Mouse (Mus musculus): ENCODE measurements around the gene Csrp2.

Gene Csrp2

GRCm38 (mm10) chr10:110919531-110920343 lies at the start of gene Csrp2:
TSS of gene Csrp2 (plus strand) at chr10:110919789.
- peak; percentile 75 for DNase-seq (ENCODE audit: low spot score)

GRCm38 (mm10) chr10:110874853-110875252 lies 44.7 kb upstream of the Csrp2 start:
- DNase-seq (ENCODE audit: low spot score): no peak

GRCm38 (mm10) chr10:110876956-110877355 lies 42.6 kb upstream of the Csrp2 start:
- DNase-seq (ENCODE audit: low spot score): no peak

GRCm38 (mm10) chr10:110877851-110878250 lies 41.7 kb upstream of the Csrp2 start:
- no peak for DNase-seq (ENCODE audit: low spot score)

- no peak for DNase-seq (ENCODE audit: low spot score)
Observed at GRCm38 (mm10) chr10:110878641-110879040, 40.9 kb upstream of the Csrp2 start.

GRCm38 (mm10) chr10:110879426-110880066 lies 40.0 kb upstream of the Csrp2 start:
- DNase-seq (ENCODE audit: low spot score): peak; percentile 10

- DNase-seq (ENCODE audit: low spot score): no peak
Observed at GRCm38 (mm10) chr10:110881346-110881745, 38.2 kb upstream of the Csrp2 start.

- no peak for DNase-seq (ENCODE audit: low spot score)
Observed at GRCm38 (mm10) chr10:110882701-110883100, 36.9 kb upstream of the Csrp2 start.

GRCm38 (mm10) chr10:110890656-110891272 lies 28.8 kb upstream of the Csrp2 start:
- no peak for DNase-seq (ENCODE audit: low spot score)

GRCm38 (mm10) chr10:110899744-110900501 lies 19.7 kb upstream of the Csrp2 start:
- no peak for DNase-seq (ENCODE audit: low spot score)

- DNase-seq (ENCODE audit: low spot score): no peak
Observed at GRCm38 (mm10) chr10:110903862-110904261, 15.7 kb upstream of the Csrp2 start.

GRCm38 (mm10) chr10:110916666-110917344 lies 2.8 kb upstream of the Csrp2 start:
- no peak for DNase-seq (ENCODE audit: low spot score)

- DNase-seq (ENCODE audit: low spot score): no peak
Observed at GRCm38 (mm10) chr10:110917521-110917920, 2.1 kb upstream of the Csrp2 start.

- no peak for DNase-seq (ENCODE audit: low spot score)
Observed at GRCm38 (mm10) chr10:110918414-110919391, 886 bp upstream of the Csrp2 start.

- no peak for DNase-seq (ENCODE audit: low spot score)
Observed at GRCm38 (mm10) chr10:110920368-110920950, 870 bp downstream of the Csrp2 start.

GRCm38 (mm10) chr10:110921890-110922289 lies 2.3 kb downstream of the Csrp2 start:
- no peak for DNase-seq (ENCODE audit: low spot score)

GRCm38 (mm10) chr10:110922612-110923011 lies 3.0 kb downstream of the Csrp2 start:
- no peak for DNase-seq (ENCODE audit: low spot score)

GRCm38 (mm10) chr10:110927491-110927890 lies 7.9 kb downstream of the Csrp2 start:
- peak; percentile 75 for DNase-seq (ENCODE audit: low spot score)

- no peak for DNase-seq (ENCODE audit: low spot score)
Observed at GRCm38 (mm10) chr10:110929756-110930155, 10.2 kb downstream of the Csrp2 start.

Measured in adipocyte (in vitro differentiated cells).